8 mouse cellular contexts compared by ENCODE assay signal in genomic region chr11:118417496-118417895, GRCm38 (mm10). TPM values are rescaled to one million over a fixed set of nuclear protein-coding genes. Genes with fewer than 3 reads are reported as not detected.
DNase-seq lines count a peak whose midpoint lies in the region; ATAC-seq and TF ChIP-seq lines count a peak whose summit lies in the region.

No protein-coding gene starts in this region.

- no peak for DNase-seq in kidney, postnatal 0 days (ENCODE audit: low spot score)
- no peak for DNase-seq in kidney, postnatal 25 days
- no peak for DNase-seq in urinary bladder, postnatal 10 days (ENCODE audit: low spot score)
- no peak for DNase-seq in urinary bladder, postnatal 25 days (ENCODE audit: low spot score)
- no peak for DNase-seq in spleen, adult 18-20 months

- ATAC-seq in kidney, postnatal 0 days (replicated peaks; ENCODE audit: low FRiP score, low read depth) = no peak
- ATAC-seq in intestine, postnatal 0 days = no peak
- no peak for ATAC-seq in neural tube, embryonic 12.5 days (ENCODE audit: low FRiP score, low read depth)

- H3K4me3 ChIP-seq in kidney, postnatal 0 days (replicated peaks; ENCODE audit: low read depth, low read length) = no peak overlapping the region
- H3K4me3 ChIP-seq in embryonic fibroblast, embryonic 13.5 days (ENCODE audit: insufficient read depth, low read length) = 0 out of 2 replicates have a peak overlapping the region, but pooled peaks have one; percentile 92
- H3K4me3 ChIP-seq in intestine, postnatal 0 days (ENCODE audit: low read depth, low read length) = peak overlapping the region; percentile 71; the same call in 1 of the 2 replicates
- H3K4me3 ChIP-seq in neural tube, embryonic 12.5 days = peak overlapping the region; percentile 92; the same call in 1 of the 2 replicates

- WGBS in kidney, postnatal 0 days = 88% methylated on average over 9 of the region's 9 CpGs
- 82% methylated on average over 9 of the region's 9 CpGs for WGBS in intestine, postnatal 0 days
- 92% methylated on average over 9 of the region's 9 CpGs for WGBS in neural tube, embryonic 12.5 days

- TF ChIP-seq POLR2A in embryonic fibroblast, embryonic 13.5 days (IDR thresholded peaks at IDR 0.05; ENCODE audit: low read depth, low read length) = 0 out of 2 replicates have a peak, but pooled peaks have one; percentile 6

- H3K4me2 ChIP-seq in kidney, postnatal 0 days (ENCODE audit: low read length) = peak overlapping the region; percentile 71
- peak overlapping the region; percentile 90 for H3K4me2 ChIP-seq in intestine, postnatal 0 days (replicated peaks; ENCODE audit: low read depth)
- H3K4me2 ChIP-seq in neural tube, embryonic 12.5 days (replicated peaks) = peak overlapping the region; percentile 94

- peak overlapping the region; percentile 94 for H3K9ac ChIP-seq in kidney, postnatal 0 days (ENCODE audit: low read depth, low read length)
- no peak overlapping the region for H3K9ac ChIP-seq in intestine, postnatal 0 days (ENCODE audit: low read depth, low read length)
- 0 out of 2 replicates have a peak overlapping the region, but pooled peaks have one; percentile 94 for H3K9ac ChIP-seq in neural tube, embryonic 12.5 days

- H3K36me3 ChIP-seq in kidney, postnatal 0 days (ENCODE audit: insufficient read depth, low read length) = peaks cover 4% of the 10 kb centered on the region; the same call in 1 of the 2 replicates
- peaks cover 28% of the 10 kb centered on the region; the same call in 1 of the 2 replicates for H3K36me3 ChIP-seq in intestine, postnatal 0 days (ENCODE audit: control insufficient read depth, insufficient read depth)
- H3K36me3 ChIP-seq in neural tube, embryonic 12.5 days = peaks cover 22% of the 10 kb centered on the region

- TF ChIP-seq CTCF in kidney, postnatal 0 days (IDR thresholded peaks at IDR 0.05; ENCODE audit: low read depth) = no peak
- no peak for TF ChIP-seq CTCF in embryonic fibroblast, embryonic 13.5 days (IDR thresholded peaks at IDR 0.05; ENCODE audit: borderline replicate concordance, insufficient read depth, low read length)
- no peak for TF ChIP-seq CTCF in intestine, postnatal 0 days (IDR thresholded peaks at IDR 0.05; ENCODE audit: low read depth)

- H3K27ac ChIP-seq in kidney, postnatal 0 days = no peak overlapping the region
- H3K27ac ChIP-seq in embryonic fibroblast, embryonic 13.5 days (ENCODE audit: insufficient read depth, low read length) = no peak overlapping the region
- peak overlapping the region; percentile 95; the same call in 1 of the 2 replicates for H3K27ac ChIP-seq in intestine, postnatal 0 days (ENCODE audit: low read depth, low read length)
- no peak overlapping the region for H3K27ac ChIP-seq in neural tube, embryonic 12.5 days

- no peaks in the 10 kb centered on the region for H3K27me3 ChIP-seq in kidney, postnatal 0 days (ENCODE audit: insufficient read depth, low read length)
- no peaks in the 10 kb centered on the region for H3K27me3 ChIP-seq in intestine, postnatal 0 days (replicated peaks; ENCODE audit: control insufficient read depth, insufficient read depth, low read length)
- no peaks in the 10 kb centered on the region for H3K27me3 ChIP-seq in neural tube, embryonic 12.5 days (replicated peaks)

- H3K9me3 ChIP-seq in kidney, postnatal 0 days (replicated peaks; ENCODE audit: low read length) = no peaks in the 10 kb centered on the region
- no peaks in the 10 kb centered on the region for H3K9me3 ChIP-seq in intestine, postnatal 0 days (ENCODE audit: control insufficient read depth)
- no peaks in the 10 kb centered on the region for H3K9me3 ChIP-seq in neural tube, embryonic 12.5 days

- peaks cover 18% of the 10 kb centered on the region for H3K4me1 ChIP-seq in kidney, postnatal 0 days (replicated peaks; ENCODE audit: insufficient read depth, low read length)
- peaks cover 14% of the 10 kb centered on the region for H3K4me1 ChIP-seq in embryonic fibroblast, embryonic 13.5 days (ENCODE audit: control insufficient read depth, insufficient read depth, low read length)
- H3K4me1 ChIP-seq in intestine, postnatal 0 days (replicated peaks; ENCODE audit: control insufficient read depth, insufficient read depth, low read length) = peaks cover 8% of the 10 kb centered on the region
- peaks cover 19% of the 10 kb centered on the region for H3K4me1 ChIP-seq in neural tube, embryonic 12.5 days

RNA-seq across cellular contexts. Expression of gene Cant1, which starts 1.4 kb away (rescaled TPM):
- 25.7 and 25.8 TPM in 2 replicates for polyA plus RNA-seq in kidney, postnatal 0 days (2015; fragmentation: Nextera tagmentation; extraction: Ambion mirVana)
- 28.2 and 29.9 TPM in 2 replicates for polyA plus RNA-seq in embryonic fibroblast, embryonic 13.5 days (2011; ENCODE audit: insufficient read length, low read depth, missing spikeins)
- 35.0 and 36.1 TPM in 2 replicates for polyA plus RNA-seq in intestine, postnatal 0 days (2015; fragmentation: Nextera tagmentation; extraction: Ambion mirVana)
- 32.1 and 32.2 TPM in 2 replicates for polyA plus RNA-seq in neural tube, embryonic 12.5 days (2016; fragmentation: Nextera tagmentation; extraction: Ambion mirVana)

RNA-seq across cellular contexts. Expression of gene C1qtnf1, which starts 10.5 kb away (rescaled TPM):
- polyA plus RNA-seq in kidney, postnatal 0 days (2015; fragmentation: Nextera tagmentation; extraction: Ambion mirVana) = 13.0 and 15.0 TPM in 2 replicates
- polyA plus RNA-seq in embryonic fibroblast, embryonic 13.5 days (2011; ENCODE audit: insufficient read length, low read depth, missing spikeins) = 20.1 and 23.0 TPM in 2 replicates
- polyA plus RNA-seq in intestine, postnatal 0 days (2015; fragmentation: Nextera tagmentation; extraction: Ambion mirVana) = 5.2 and 6.1 TPM in 2 replicates
- polyA plus RNA-seq in neural tube, embryonic 12.5 days (2016; fragmentation: Nextera tagmentation; extraction: Ambion mirVana) = 2.5 and 3.1 TPM in 2 replicates

RNA-seq across cellular contexts. Expression of gene Lgals3bp, which starts 15.6 kb away (rescaled TPM):
- polyA plus RNA-seq in kidney, postnatal 0 days (2015; fragmentation: Nextera tagmentation; extraction: Ambion mirVana) = 68.8 and 80.3 TPM in 2 replicates
- polyA plus RNA-seq in embryonic fibroblast, embryonic 13.5 days (2011; ENCODE audit: insufficient read length, low read depth, missing spikeins) = 116 and 144 TPM in 2 replicates
- 348 and 382 TPM in 2 replicates for polyA plus RNA-seq in intestine, postnatal 0 days (2015; fragmentation: Nextera tagmentation; extraction: Ambion mirVana)
- polyA plus RNA-seq in neural tube, embryonic 12.5 days (2016; fragmentation: Nextera tagmentation; extraction: Ambion mirVana) = 1.4 and 2.0 TPM in 2 replicates

RNA-seq across cellular contexts. Expression of gene Engase, which starts 59.1 kb away (rescaled TPM):
- 5.3 and 5.8 TPM in 2 replicates for polyA plus RNA-seq in kidney, postnatal 0 days (2015; fragmentation: Nextera tagmentation; extraction: Ambion mirVana)
- 2.7 and 3.5 TPM in 2 replicates for polyA plus RNA-seq in embryonic fibroblast, embryonic 13.5 days (2011; ENCODE audit: insufficient read length, low read depth, missing spikeins)
- polyA plus RNA-seq in intestine, postnatal 0 days (2015; fragmentation: Nextera tagmentation; extraction: Ambion mirVana) = 11.3 and 11.7 TPM in 2 replicates
- polyA plus RNA-seq in neural tube, embryonic 12.5 days (2016; fragmentation: Nextera tagmentation; extraction: Ambion mirVana) = 9.7 and 9.8 TPM in 2 replicates

Comparison
In these comparisons a context has a peak if more than half of its experiments do, and no peak if none do; other contexts are left out.
1. RNA of gene Lgals3bp, which starts 15.6 kb away (polyA plus RNA-seq): 348 to 382 TPM in intestine, postnatal 0 days, 116 to 144 TPM in embryonic fibroblast, embryonic 13.5 days and 68.8 to 80.3 TPM in kidney, postnatal 0 days; 1.4 to 2.0 TPM in neural tube, embryonic 12.5 days; every median in the first group is over 10 times any median in the second.
2. Peak in every context shown above with its lines, with median percentiles within 50 percentile points of each other: H3K4me2 ChIP-seq.